Comparison of ENCODE assay signal across 8 mouse cellular contexts in genomic region chr5:113199126-113199771, GRCm38 (mm10). TPM values are rescaled to one million over a fixed set of nuclear protein-coding genes. Genes with fewer than 3 reads are reported as not detected.
DNase-seq lines count a peak whose midpoint lies in the region; ATAC-seq and TF ChIP-seq lines count a peak whose summit lies in the region.
"Had no signal": no experiment of that assay in that cellular context is flagged by ENCODE, and none has a peak within 500 bp of the region (broad histone marks: within the 10 kb centered on the region; RNA-seq: fewer than 3 reads in every experiment).

No protein-coding gene starts in this region.

- H3K9ac ChIP-seq in kidney, embryonic 15.5 days: no peak overlapping the region
- H3K9ac ChIP-seq in heart, postnatal 0 days (replicated peaks; ENCODE audit: low read depth, low read length): no peak overlapping the region

- no peak overlapping the region for H3K4me2 ChIP-seq in kidney, embryonic 15.5 days
- no peak overlapping the region for H3K4me2 ChIP-seq in heart, postnatal 0 days (ENCODE audit: low read depth, low read length)

- no peak for DNase-seq in kidney, adult 9 months
- DNase-seq in testis, postnatal 14 days (ENCODE audit: low spot score): no peak
- DNase-seq in heart, postnatal 0 days (ENCODE audit: low spot score): peak; percentile 66
- no peak for DNase-seq in MN1 (ENCODE audit: low spot score)
- DNase-seq in ovary, postnatal 36 days (ENCODE audit: low spot score): no peak

- TF ChIP-seq CTCF in testis, adult 2 months (IDR thresholded peaks at IDR 0.05; ENCODE audit: control insufficient read depth, insufficient read depth, insufficient replicate concordance, low read depth, low read length): no peak
- no peak for TF ChIP-seq CTCF in heart, postnatal 0 days (IDR thresholded peaks at IDR 0.05; ENCODE audit: low read depth)

- peak overlapping the region; percentile 74 for H3K27ac ChIP-seq in kidney, embryonic 15.5 days
- peak overlapping the region; percentile 69; the same call in 1 of the 2 replicates for H3K27ac ChIP-seq in testis, adult 2 months (ENCODE audit: control insufficient read depth, insufficient read depth, low read depth, low read length)
- peak overlapping the region; percentile 91 for H3K27ac ChIP-seq in heart, postnatal 0 days (ENCODE audit: low read depth)

- no peaks in the 10 kb centered on the region for H3K9me3 ChIP-seq in kidney, embryonic 15.5 days (replicated peaks)
- H3K9me3 ChIP-seq in heart, postnatal 0 days (replicated peaks; ENCODE audit: control insufficient read depth, low read length): 0 out of 2 replicates have a peak, but pooled peaks cover 4% of the 10 kb centered on the region

- peak; percentile 60; the same call in 1 of the 2 replicates for TF ChIP-seq EP300 in heart, postnatal 0 days (IDR thresholded peaks at IDR 0.05; ENCODE audit: low read depth)

- 48% methylated on average over 8 of the region's 8 CpGs for WGBS in kidney, embryonic 15.5 days
- WGBS in heart, postnatal 0 days: 36% methylated on average over 8 of the region's 8 CpGs

- no peak overlapping the region for H3K4me3 ChIP-seq in kidney, embryonic 15.5 days (replicated peaks)
- no peak overlapping the region for H3K4me3 ChIP-seq in testis, adult 2 months (ENCODE audit: control insufficient read depth, low read depth, low read length)
- H3K4me3 ChIP-seq in heart, postnatal 0 days (ENCODE audit: low read depth, low read length): no peak overlapping the region

- no peak for TF ChIP-seq POLR2A in testis, adult 2 months (IDR thresholded peaks at IDR 0.05; ENCODE audit: control insufficient read depth, low read depth, low read length)

- H3K4me1 ChIP-seq in kidney, embryonic 15.5 days: peaks cover 44% of the 10 kb centered on the region
- peaks cover 11% of the 10 kb centered on the region for H3K4me1 ChIP-seq in testis, adult 2 months (ENCODE audit: control insufficient read depth, insufficient read depth, low read length)
- peaks cover 9% of the 10 kb centered on the region for H3K4me1 ChIP-seq in heart, postnatal 0 days (ENCODE audit: control insufficient read depth, insufficient read depth)

- no peak for ATAC-seq in kidney, embryonic 15.5 days (replicated peaks; ENCODE audit: low FRiP score)
- peak; percentile 77 for ATAC-seq in heart, postnatal 0 days (ENCODE audit: insufficient read depth, low read depth)

- H3K27me3 ChIP-seq in kidney, embryonic 15.5 days: no peaks in the 10 kb centered on the region
- H3K27me3 ChIP-seq in testis, adult 2 months (ENCODE audit: control insufficient read depth, insufficient read depth, low read length): no peaks in the 10 kb centered on the region
- H3K27me3 ChIP-seq in heart, postnatal 0 days (ENCODE audit: control insufficient read depth, insufficient read depth, low read length): no peaks in the 10 kb centered on the region; the same call in 1 of the 2 replicates

- no peaks in the 10 kb centered on the region for H3K36me3 ChIP-seq in kidney, embryonic 15.5 days
- no peaks in the 10 kb centered on the region for H3K36me3 ChIP-seq in testis, adult 2 months (ENCODE audit: control insufficient read depth, insufficient read depth, low read length)
- H3K36me3 ChIP-seq in heart, postnatal 0 days (replicated peaks; ENCODE audit: control insufficient read depth, insufficient read depth, low read length): no peaks in the 10 kb centered on the region

RNA-seq across cellular contexts. Expression of gene 2900026A02Rik, which starts 21.8 kb away (rescaled TPM):
- 7.0 and 7.5 TPM in 2 replicates for polyA plus RNA-seq in kidney, embryonic 15.5 days (2015; fragmentation: Nextera tagmentation; extraction: Ambion mirVana)
- 2.1 and 2.2 TPM in 2 replicates for polyA plus RNA-seq in testis, adult 2 months (2012; rRNA removed)
- total RNA-seq in heart, postnatal 0 days (2014; rRNA removed; ENCODE audit: low replicate concordance): 17.0 and 18.9 TPM in 2 replicates
- 8.1 and 10.2 TPM in 2 replicates for polyA plus RNA-seq in heart, postnatal 0 days (2015; fragmentation: Nextera tagmentation; extraction: Ambion mirVana)
- total RNA-seq: MEL had no signal

RNA-seq across cellular contexts. Expression of gene Tmem211, which starts 27.5 kb away (rescaled TPM):
- polyA plus RNA-seq in kidney, embryonic 15.5 days (2015; fragmentation: Nextera tagmentation; extraction: Ambion mirVana): 0.19 TPM in 1 of 2 replicates, not detected in the other
- not detected in 2 replicates for polyA plus RNA-seq in testis, adult 2 months (2012; rRNA removed)
- total RNA-seq in heart, postnatal 0 days (2014; rRNA removed; ENCODE audit: low replicate concordance): not detected in 2 replicates
- polyA plus RNA-seq in heart, postnatal 0 days (2015; fragmentation: Nextera tagmentation; extraction: Ambion mirVana): not detected in 2 replicates
- total RNA-seq: MEL had no signal
